Mouse (Mus musculus) gastrocnemius, adult 2 months (tissue): ENCODE measurements around the gene Sema6c. TPM values are rescaled to one million over a fixed set of nuclear protein-coding genes. Genes with fewer than 3 reads are reported as not detected.

Experiments
- DNase-seq: peaks from one replicate; pipeline ENCODE4 v3.0.0; 2022
- H3K27ac ChIP-seq: fragments of 200-600 bp; 2 replicates; pipeline ENCODE4 v1.8.1; 2022; ENCODE audit warnings: mild to moderate bottlenecking
- H3K4me3 ChIP-seq: fragments of 200-600 bp; 2 replicates; pipeline ENCODE4 v1.8.1; 2022; ENCODE audit warnings: mild to moderate bottlenecking, moderate library complexity
- CTCF ChIP-seq: fragments of 200-600 bp; IDR thresholded peaks from 2 replicates; pipeline ENCODE4 v1.8.1; 2022; ENCODE audit warnings: antibody characterized with exemption, mild to moderate bottlenecking, moderate library complexity
- intact Hi-C: fragments of 180-260 bp; cut with DNase I; formaldehyde crosslinking; loops from one replicate; pipeline ENCODE4 v1.15.1; 2025
- total RNA-seq, 2 experiments: library from RNA; stranded (reverse); gene quantifications; 2 replicates each; pipeline ENCODE4 v1.2.3; 2021

Gene Sema6c
- total RNA-seq, 2 experiments from 2014 or later: 83.4 to 105 TPM

GRCm38 (mm10) chr3:95135023-95135422, 25.2 kb upstream of the Sema6c start:
- Histone ChIP-seq H3K4me3 (peak overlapping the region; percentile 71), H3K27ac (peak overlapping the region; percentile 81)
- intact Hi-C loops: no loop called here
- peak; percentile 69 for DNase-seq
- no peak for TF ChIP-seq CTCF

- intact Hi-C loops: no loop called here
- Histone ChIP-seq H3K27ac (peak overlapping the region; percentile 81), H3K4me3 (peak overlapping the region; percentile 71)
- DNase-seq: no peak
- TF ChIP-seq CTCF: no peak
Measured at GRCm38 (mm10) chr3:95135433-95136052, 24.7 kb upstream of the Sema6c start.

DNA sequence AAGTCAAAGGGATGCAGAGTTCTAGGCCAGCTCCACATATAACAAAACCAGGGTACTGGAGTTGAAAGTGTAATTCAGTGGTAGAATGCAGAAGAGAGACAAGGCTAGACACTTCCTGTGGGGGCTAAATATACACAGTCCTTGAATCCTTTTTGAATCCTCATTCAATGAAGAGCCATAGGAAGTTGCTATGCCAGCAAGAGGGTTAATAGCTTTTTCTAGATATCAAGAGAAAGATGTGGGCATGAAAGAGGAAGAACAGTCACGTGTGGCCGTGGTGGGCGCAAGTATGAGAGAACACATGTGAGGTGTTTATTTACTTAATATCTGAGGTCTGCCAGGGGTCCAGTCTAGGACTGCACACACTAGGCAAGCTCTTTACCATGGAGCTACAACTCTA, 23.9 kb upstream of the Sema6c start:
- no peak overlapping the region for H3K4me3 ChIP-seq
- no peak for TF ChIP-seq CTCF
- DNase-seq: no peak
- H3K27ac ChIP-seq: peak overlapping the region; percentile 81; the same call in 1 of the 2 replicates
- intact Hi-C loops: no loop called here

- no peak for TF ChIP-seq CTCF
- intact Hi-C loops: loop anchor here (5.0 kb wide), 1 partner anchor 123 kb away; no protein-coding TSS in a partner anchor
- DNase-seq: peak; percentile 55
- peak overlapping the region; percentile 71 for H3K27ac ChIP-seq
- peak overlapping the region; percentile 47 for H3K4me3 ChIP-seq
Measured at GRCm38 (mm10) chr3:95139586-95140288, 20.5 kb upstream of the Sema6c start.

DNA sequence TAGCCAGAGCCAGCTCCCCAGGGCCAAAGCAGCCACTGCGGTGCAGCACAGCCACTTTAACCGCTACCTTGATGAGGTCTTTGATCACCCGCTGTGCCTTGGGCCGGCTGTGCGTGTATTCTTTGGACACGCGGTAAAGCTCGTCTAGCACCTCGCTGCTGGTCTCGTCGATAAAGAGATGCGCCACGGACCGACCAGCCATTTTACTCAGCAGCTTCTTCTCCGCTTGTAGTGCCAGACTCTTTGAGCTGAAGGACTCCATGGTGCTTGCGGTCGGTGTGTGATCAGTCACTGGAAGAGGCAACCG, 20.0 kb upstream of the Sema6c start:
- Histone ChIP-seq H3K27ac (peak overlapping the region; percentile 71), H3K4me3 (peak overlapping the region; percentile 47)
- no peak for DNase-seq
- intact Hi-C loops: loop anchor here (5.0 kb wide), 1 partner anchor 122 kb away; no protein-coding TSS in a partner anchor
- no peak for TF ChIP-seq CTCF

DNA sequence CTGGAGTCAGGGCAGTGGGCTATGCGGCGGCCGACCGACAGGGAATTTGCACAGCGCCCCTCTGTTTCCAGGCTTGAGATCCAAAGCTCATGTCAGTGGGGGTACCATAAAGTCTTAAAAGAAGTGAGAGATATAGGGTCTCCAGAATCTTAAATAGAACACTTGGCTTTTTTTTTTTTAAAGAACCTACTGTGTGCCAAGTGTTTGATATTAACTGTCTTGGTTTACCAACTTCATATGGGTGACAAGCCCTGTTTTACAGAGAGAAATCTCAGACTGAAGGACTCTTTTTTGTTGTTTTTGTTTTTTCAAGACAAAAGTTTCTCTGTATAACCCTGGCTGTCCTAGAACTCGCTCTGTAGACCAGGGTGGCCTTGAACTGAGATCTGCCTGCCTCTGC, 19.5 kb upstream of the Sema6c start:
- Histone ChIP-seq H3K4me3 (peak overlapping the region; percentile 54), H3K27ac (no peak overlapping the region)

DNA sequence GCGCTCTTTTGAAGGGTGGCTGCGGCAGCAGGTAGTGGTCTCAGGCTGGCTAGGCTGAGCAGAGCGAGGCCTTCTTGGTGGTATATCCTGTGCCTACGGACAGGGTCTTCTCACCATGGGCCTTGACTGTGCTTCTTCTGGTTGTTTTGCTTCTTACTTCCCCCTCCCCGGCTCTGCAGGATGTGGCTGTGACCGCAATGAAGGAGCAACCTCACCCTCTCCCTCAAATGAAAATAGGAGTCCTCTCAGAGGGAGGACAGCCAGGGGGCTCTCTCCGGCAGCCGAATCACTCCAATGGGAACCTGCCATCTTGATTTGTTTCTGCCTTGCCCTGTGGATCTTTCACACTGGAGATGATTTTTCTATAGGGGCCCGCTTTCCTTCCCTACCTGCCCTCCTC, 18.8 kb upstream of the Sema6c start:
- Histone ChIP-seq H3K27ac (peak overlapping the region; percentile 31), H3K4me3 (peak overlapping the region; percentile 54)
- no peak for DNase-seq
- TF ChIP-seq CTCF: no peak
- intact Hi-C loops: loop anchor here (5.0 kb wide), 1 partner anchor 121 kb away; no protein-coding TSS in a partner anchor

More for the DNA sequence above, 19.5 kb upstream of the Sema6c start:
- no peak for DNase-seq
- no peak for TF ChIP-seq CTCF
- intact Hi-C loops: loop anchor here (5.0 kb wide), 1 partner anchor 122 kb away; no protein-coding TSS in a partner anchor

DNA sequence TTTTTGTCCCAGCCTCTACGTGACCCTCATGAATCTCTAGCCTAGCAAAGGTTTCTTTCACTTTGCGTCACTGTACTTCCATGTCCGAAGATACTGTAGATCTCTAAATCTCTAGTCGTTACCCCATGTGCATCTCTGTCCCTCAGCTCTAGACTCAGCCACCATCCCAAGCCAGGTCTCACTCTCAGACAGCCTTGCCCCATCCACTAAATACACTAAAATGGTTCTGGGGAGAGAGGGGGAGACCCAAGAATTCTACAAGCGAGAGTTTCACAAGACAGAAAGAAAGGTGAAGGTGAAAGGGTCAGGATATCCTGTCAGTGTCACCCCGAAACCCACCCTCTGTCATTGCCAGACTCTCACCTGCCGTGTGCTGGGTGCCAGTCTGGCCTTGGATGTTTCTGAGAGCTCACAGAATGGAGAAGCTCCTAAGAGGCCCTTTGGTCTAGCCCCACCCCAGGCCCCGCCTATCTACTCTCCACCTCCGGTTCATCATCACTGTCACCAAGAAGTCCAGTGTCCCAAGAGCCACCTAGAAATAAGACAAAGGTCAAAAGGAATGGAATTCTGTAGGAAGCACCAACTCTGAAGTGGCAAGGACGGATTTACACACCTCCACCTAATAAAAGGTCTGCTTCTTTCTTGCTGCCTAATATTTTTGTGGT, 18.2 kb upstream of the Sema6c start, which contains the start of gene Tnfaip8l2:
Gene Tnfaip8l2 (minus strand): TSS at position 409 of the 665 bp plus-strand sequence.
- Histone ChIP-seq H3K4me3 (peak within 1 kb of the TSS; percentile 54), H3K27ac (peak within 1 kb of the TSS; percentile 44)
- intact Hi-C loops: loop anchor here (1.0 to 5.0 kb wide), 3 partner anchors 32 to 120 kb away; partner anchors contain the start of gene Gabpb2
- no peak for TF ChIP-seq CTCF
- DNase-seq: peak; percentile 48

GRCm38 (mm10) chr3:95142617-95143011, 17.6 kb upstream of the Sema6c start:
- no peak; the same call in 1 of the 2 replicates for TF ChIP-seq CTCF
- intact Hi-C loops: loop anchor here (1.0 to 5.0 kb wide), 3 partner anchors 32 to 120 kb away; partner anchors contain the start of gene Gabpb2
- peak; percentile 92 for DNase-seq
- Histone ChIP-seq H3K27ac (peak overlapping the region; percentile 44), H3K4me3 (no peak overlapping the region)

DNA sequence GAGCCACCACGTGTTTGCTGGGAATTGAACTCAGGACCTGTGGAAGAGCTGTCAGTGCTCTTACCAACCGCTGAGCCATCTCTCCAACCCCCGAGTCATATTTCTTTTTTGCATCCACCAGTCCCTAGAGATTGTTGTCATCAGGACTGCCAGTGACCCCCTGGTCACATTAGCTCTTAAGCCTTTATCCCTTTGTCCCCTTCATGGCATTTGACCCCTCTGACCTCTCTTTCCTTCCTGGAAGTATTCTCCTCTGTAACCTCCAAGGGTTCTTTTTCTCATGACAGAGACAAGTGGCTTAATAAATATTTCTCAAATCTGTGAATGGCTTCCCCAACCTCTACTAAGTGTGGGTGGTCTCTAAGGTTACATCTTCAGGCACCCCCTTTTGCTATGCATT, 12.3 kb upstream of the Sema6c start:
- Histone ChIP-seq H3K4me3 (no peak overlapping the region), H3K27ac (no peak overlapping the region)
- DNase-seq: no peak
- intact Hi-C loops: no loop called here
- TF ChIP-seq CTCF: no peak

DNA sequence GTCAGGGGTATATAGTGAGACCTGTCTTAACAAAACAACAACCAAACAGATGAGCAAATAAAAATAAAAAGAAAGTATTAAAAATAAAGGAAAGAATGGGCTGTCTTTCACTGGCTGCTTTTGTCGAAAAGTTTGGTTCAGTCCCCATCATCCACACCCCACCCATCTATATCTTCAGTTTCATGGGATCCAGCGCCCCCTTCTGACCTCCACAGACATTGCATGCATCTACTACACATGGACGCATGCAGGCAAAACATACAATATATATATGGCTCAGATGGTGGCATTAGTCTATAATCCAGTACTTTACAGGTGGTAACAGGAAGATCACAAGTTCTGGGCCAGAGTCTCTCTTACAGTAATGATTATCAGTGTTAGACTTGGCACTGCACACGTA, 6.4 kb upstream of the Sema6c start:
- peak; percentile 66 for DNase-seq
- peak; percentile 76 for TF ChIP-seq CTCF
- intact Hi-C loops: loop anchor here (5.0 kb wide), 1 partner anchor 102 kb away; no protein-coding TSS in a partner anchor
- Histone ChIP-seq H3K27ac (no peak overlapping the region), H3K4me3 (no peak overlapping the region)

GRCm38 (mm10) chr3:95159511-95159986, 708 bp upstream of the Sema6c start:
- Histone ChIP-seq H3K4me3 (peak overlapping the region; percentile 98), H3K27ac (peak overlapping the region; percentile 94)
- intact Hi-C loops: no loop called here
- no peak for DNase-seq
- no peak for TF ChIP-seq CTCF

- intact Hi-C loops: loop anchor here (5.0 kb wide), 1 partner anchor 56 kb away; the partner anchor contains the start of gene Gabpb2
- Histone ChIP-seq H3K4me3 (peak overlapping the region; percentile 98), H3K27ac (peak overlapping the region; percentile 94)
- DNase-seq: peak; percentile 66
- TF ChIP-seq CTCF: no peak
Measured at GRCm38 (mm10) chr3:95161041-95161551, 839 bp downstream of the Sema6c start.
